Mouse (Mus musculus): Measurements from ENCODE around the gene Adamts4.
A peak's percentile ranks its signal among the peaks of the same experiment; 100 is the strongest.

The Adamts4 gene

GRCm38 (mm10) chr1:171249913-171250600 lies at the start of gene Adamts4:
Gene Adamts4 (plus strand): TSS chr1:171250421.
- DNase-seq = no peak

GRCm38 (mm10) chr1:171200769-171201168 lies 49.5 kb upstream of the Adamts4 start:
- DNase-seq = no peak

GRCm38 (mm10) chr1:171203471-171204248 lies 46.6 kb upstream of the Adamts4 start:
- DNase-seq = no peak

- no peak for DNase-seq
Observed at GRCm38 (mm10) chr1:171204249-171204644, 46.0 kb upstream of the Adamts4 start.

- DNase-seq = no peak
Observed at GRCm38 (mm10) chr1:171205704-171206493, 44.3 kb upstream of the Adamts4 start.

- no peak for DNase-seq
Observed at GRCm38 (mm10) chr1:171209409-171209808, 40.8 kb upstream of the Adamts4 start.

GRCm38 (mm10) chr1:171212854-171213253 lies 37.4 kb upstream of the Adamts4 start:
- no peak for DNase-seq

- DNase-seq = no peak
Observed at GRCm38 (mm10) chr1:171213801-171214496, 36.3 kb upstream of the Adamts4 start, which contains the start of gene Nr1i3. Gene Nr1i3 (plus strand): TSS chr1:171213970.

- DNase-seq = no peak
Observed at GRCm38 (mm10) chr1:171216241-171216955, 33.8 kb upstream of the Adamts4 start.

GRCm38 (mm10) chr1:171220871-171221270 lies 29.4 kb upstream of the Adamts4 start:
- peak; percentile 85 for DNase-seq

- peak; percentile 78 for DNase-seq
Observed at GRCm38 (mm10) chr1:171221281-171222193, 28.7 kb upstream of the Adamts4 start.

GRCm38 (mm10) chr1:171222238-171223155 lies 27.7 kb upstream of the Adamts4 start, which contains the start of gene Tomm40l:
Gene Tomm40l (minus strand): TSS chr1:171222514.
- peak; percentile 99 for DNase-seq

GRCm38 (mm10) chr1:171223168-171223567 lies 27.1 kb upstream of the Adamts4 start:
- DNase-seq = no peak

- DNase-seq = peak; percentile 40
Observed at GRCm38 (mm10) chr1:171223796-171224195, 26.4 kb upstream of the Adamts4 start.

GRCm38 (mm10) chr1:171224857-171225256 lies 25.4 kb upstream of the Adamts4 start, which contains the start of gene Apoa2:
Gene Apoa2 (plus strand): TSS chr1:171225054.
- no peak for DNase-seq

- DNase-seq = no peak
Observed at GRCm38 (mm10) chr1:171226780-171227179, 23.4 kb upstream of the Adamts4 start.

GRCm38 (mm10) chr1:171227879-171228278 lies 22.3 kb upstream of the Adamts4 start:
- no peak for DNase-seq

GRCm38 (mm10) chr1:171229750-171230149 lies 20.5 kb upstream of the Adamts4 start:
- no peak for DNase-seq

- DNase-seq = no peak
Observed at GRCm38 (mm10) chr1:171230215-171230614, 20.0 kb upstream of the Adamts4 start.

- DNase-seq = no peak
Observed at GRCm38 (mm10) chr1:171231844-171232243, 18.4 kb upstream of the Adamts4 start.
